Mouse (Mus musculus) CD8-positive naive resting alpha-beta T cell, adult 2 months (primary cell): ENCODE data around the gene Habp2.
"Not testable (repeated sequence)": the region's sequence is repeated elsewhere in the genome, so short reads cannot be mapped to it uniquely, and the experiment has no call there.

Experiments used
- DNase-seq, 2 experiments: peaks; one replicate each; pipeline ENCODE4 v3.0.0; 2022; ENCODE audit warnings: low read depth in 2 of 2, low spot score in 2 of 2

Gene Habp2

GRCm38 (mm10) chr19:56356480-56357373, 69.8 kb downstream of the Habp2 start:
- DNase-seq, result peak; percentile 15 to 32

- not testable (repeated sequence) for DNase-seq
Measured at GRCm38 (mm10) chr19:56357374-56357708, 70.4 kb downstream of the Habp2 start.

GRCm38 (mm10) chr19:56358890-56359289, 72.0 kb downstream of the Habp2 start:
- no peak for DNase-seq

GRCm38 (mm10) chr19:56363721-56364460, 77.0 kb downstream of the Habp2 start:
- DNase-seq, result no peak

- no peak for DNase-seq
Measured at GRCm38 (mm10) chr19:56364563-56364962, 77.6 kb downstream of the Habp2 start.

- DNase-seq, result no peak
Measured at GRCm38 (mm10) chr19:56366168-56366567, 79.2 kb downstream of the Habp2 start.

GRCm38 (mm10) chr19:56366625-56367024, 79.7 kb downstream of the Habp2 start:
- no peak for DNase-seq

- no peak for DNase-seq
Measured at GRCm38 (mm10) chr19:56367778-56368177, 80.8 kb downstream of the Habp2 start.

GRCm38 (mm10) chr19:56368912-56369311, 82.0 kb downstream of the Habp2 start:
- DNase-seq, result no peak
